Mouse (Mus musculus): ENCODE measurements around the gene Odf3b.

GRCm38 (mm10) chr15:89387127-89387526 is 8.0 kb upstream of the Odf3b start:
- TF ChIP-seq CTCF (IDR thresholded peaks at IDR 0.05; ENCODE audit: low read depth) (no peak), EP300 (optimal IDR thresholded peaks at IDR 0.05) (no peak)
